Mouse (Mus musculus) brain, embryonic 14.5 days (tissue): ENCODE data around the gene Bbs5. TPM values are rescaled to one million over a fixed set of nuclear protein-coding genes. Genes with fewer than 3 reads are reported as not detected.

Experiments used
- DNase-seq: peaks from one replicate; pipeline ENCODE4 v3.0.0-alpha.2; 2011; ENCODE audit warnings: low read depth
- CTCF ChIP-seq: fragments of 200-500 bp; IDR thresholded peaks from 2 replicates; pipeline ENCODE4 v1.5.1; 2012; ENCODE audit warnings: inconsistent platforms, mild to moderate bottlenecking, moderate library complexity, borderline replicate concordance; ENCODE audit not compliant: insufficient read depth, insufficient read length; ENCODE audit errors: extremely low read depth
- POLR2A ChIP-seq: fragments of 200-500 bp; IDR thresholded peaks from 2 replicates; pipeline ENCODE4 v1.6.1; 2012; ENCODE audit warnings: mild to moderate bottlenecking, inconsistent platforms, borderline replicate concordance; ENCODE audit not compliant: poor library complexity, insufficient read depth, insufficient read length, severe bottlenecking; ENCODE audit errors: extremely low read depth
- polyA plus RNA-seq: library from polyadenylated mRNA; depleted of rRNA; stranded (reverse); fragments of >200 nt; gene quantifications from 2 replicates; pipeline ENCODE4 v1.2.3, GENCODE M21; 2012; rRNA removed

Bbs5 gene
- polyA plus RNA-seq: 18.8 and 19.5 TPM in 2 replicates

GRCm38 (mm10) chr2:69646726-69647490, at the start of gene Bbs5:
Gene Bbs5 (plus strand): TSS chr2:69647171.
- TF ChIP-seq CTCF (no peak), POLR2A (peak; percentile 21; the same call in 1 of the 2 replicates)
- peak; percentile 98 for DNase-seq

GRCm38 (mm10) chr2:69603726-69604393, 43.1 kb upstream of the Bbs5 start:
- DNase-seq: no peak
- TF ChIP-seq POLR2A (no peak), CTCF (no peak)

- TF ChIP-seq CTCF (no peak), POLR2A (no peak)
- no peak for DNase-seq
Measured at GRCm38 (mm10) chr2:69606621-69607020, 40.4 kb upstream of the Bbs5 start.

- DNase-seq: peak; percentile 44
- no peak for TF ChIP-seq POLR2A
- no peak for TF ChIP-seq CTCF
Measured at GRCm38 (mm10) chr2:69612237-69612636, 34.7 kb upstream of the Bbs5 start.

GRCm38 (mm10) chr2:69612716-69613115, 34.3 kb upstream of the Bbs5 start:
- no peak for TF ChIP-seq POLR2A
- no peak for TF ChIP-seq CTCF
- no peak for DNase-seq

- TF ChIP-seq POLR2A (no peak), CTCF (no peak)
Measured at GRCm38 (mm10) chr2:69613237-69613636, 33.7 kb upstream of the Bbs5 start.

GRCm38 (mm10) chr2:69618336-69618735, 28.6 kb upstream of the Bbs5 start:
- DNase-seq: no peak
- TF ChIP-seq CTCF (no peak), POLR2A (no peak)

More at GRCm38 (mm10) chr2:69613237-69613636, 33.7 kb upstream of the Bbs5 start:
- DNase-seq: peak; percentile 60

GRCm38 (mm10) chr2:69619286-69619685, 27.7 kb upstream of the Bbs5 start:
- DNase-seq: no peak
- TF ChIP-seq CTCF (peak; percentile 10; the same call in 1 of the 2 replicates), POLR2A (no peak)

- peak; percentile 16 for DNase-seq
- TF ChIP-seq CTCF (no peak), POLR2A (no peak)
Measured at GRCm38 (mm10) chr2:69629215-69629614, 17.8 kb upstream of the Bbs5 start.

GRCm38 (mm10) chr2:69629914-69630313, 17.1 kb upstream of the Bbs5 start:
- DNase-seq: no peak
- TF ChIP-seq CTCF (no peak), POLR2A (no peak)

GRCm38 (mm10) chr2:69630792-69631191, 16.2 kb upstream of the Bbs5 start:
- DNase-seq: no peak

More at GRCm38 (mm10) chr2:69630792-69631191, 16.2 kb upstream of the Bbs5 start:
- no peak for TF ChIP-seq CTCF
- no peak for TF ChIP-seq POLR2A
